Mouse (Mus musculus) MEL (cell line): ENCODE measurements around the gene Ankrd53. TPM values are rescaled to one million over a fixed set of nuclear protein-coding genes. Genes with fewer than 3 reads are reported as not detected.
"Not testable (repeated sequence)": the region's sequence is repeated elsewhere in the genome, so short reads cannot be mapped to it uniquely, and the experiment has no call there.

ENCODE experiments used
- DNase-seq: peaks from one replicate; pipeline ENCODE4 v3.0.0; 2011; ENCODE audit warnings: low read depth, low spot score
- H3K27ac ChIP-seq: 2 replicates; pipeline ENCODE4 v1.5.1; 2012; ENCODE audit warnings: low read depth, mild to moderate bottlenecking, control low read depth, low read length, moderate library complexity; ENCODE audit not compliant: control insufficient read depth
- H3K27me3 ChIP-seq, 2 experiments: fragments of 150-350 bp in 1 of 2; sonication (generic) in 1 of 2; 2 replicates each; pipeline ENCODE4 v1.6.1; 2012; ENCODE audit warnings: low read length in 2 of 2, mild to moderate bottlenecking in 2 of 2, improper control_type of control experiment in 1 of 2, moderate library complexity in 1 of 2; ENCODE audit not compliant: insufficient read depth in 2 of 2, control insufficient read depth in 1 of 2
- H3K36me3 ChIP-seq, 2 experiments: 2 replicates each; pipeline ENCODE4 v1.6.1; 2012 to 2014; ENCODE audit warnings: low read length in 2 of 2, improper control_type of control experiment in 1 of 2, inconsistent platforms in 1 of 2, mild to moderate bottlenecking in 1 of 2; ENCODE audit not compliant: insufficient read depth in 2 of 2, control insufficient read depth in 1 of 2
- H3K4me1 ChIP-seq, 2 experiments: fragments of 150-350 bp in 1 of 2; sonication (generic) in 1 of 2; 2 replicates each; pipeline ENCODE4 v1.6.1; 2012; ENCODE audit warnings: low read length in 2 of 2, improper control_type of control experiment in 1 of 2, mild to moderate bottlenecking in 1 of 2; ENCODE audit not compliant: insufficient read depth in 2 of 2, control insufficient read depth in 1 of 2
- H3K4me3 ChIP-seq, 2 experiments: fragments of 150-350 bp in 1 of 2; sonication (generic) in 1 of 2; 2 replicates each; pipeline ENCODE4 v1.5.1; 2012; ENCODE audit warnings: low read depth in 2 of 2, low read length in 2 of 2, mild to moderate bottlenecking in 2 of 2, moderate library complexity in 2 of 2, control low read depth in 1 of 2, improper control_type of control experiment in 1 of 2; ENCODE audit not compliant: control insufficient read depth in 1 of 2, insufficient read depth in 1 of 2
- H3K79me2 ChIP-seq: 2 replicates; pipeline ENCODE4 v1.6.1; 2012; ENCODE audit warnings: mild to moderate bottlenecking, low read length, moderate library complexity; ENCODE audit not compliant: control insufficient read depth, poor library complexity, insufficient read depth
- H3K9ac ChIP-seq: 2 replicates; pipeline ENCODE4 v1.6.1; 2012; ENCODE audit warnings: low read depth, mild to moderate bottlenecking, control low read depth, low read length, moderate library complexity; ENCODE audit not compliant: control insufficient read depth, poor library complexity, severe bottlenecking
- H3K9me3 ChIP-seq: fragments of 150-350 bp; sonication (generic); replicated peaks from 2 replicates; pipeline ENCODE4 v1.6.1; 2012; ENCODE audit warnings: mild to moderate bottlenecking, low read length, improper control_type of control experiment, moderate library complexity; ENCODE audit not compliant: insufficient read depth
- CHD1 ChIP-seq: IDR thresholded peaks from 2 replicates; pipeline ENCODE4 v1.6.1; 2012; ENCODE audit warnings: low read depth, mild to moderate bottlenecking, inconsistent platforms, low read length, improper control_type of control experiment
- EP300 ChIP-seq, 2 experiments: IDR thresholded peaks; 2 replicates each; pipeline ENCODE4 v1.6.1; 2011; ENCODE audit warnings: improper control_type of control experiment in 2 of 2, low read length in 2 of 2, low read depth in 1 of 2, mild to moderate bottlenecking in 1 of 2
- ETS1 ChIP-seq: IDR thresholded peaks from 2 replicates; pipeline ENCODE4 v1.6.1; 2012; ENCODE audit warnings: low read depth, mild to moderate bottlenecking, inconsistent platforms, low read length, improper control_type of control experiment, moderate library complexity
- GATA1 ChIP-seq: IDR thresholded peaks from 2 replicates; pipeline ENCODE4 v1.6.1; 2011; ENCODE audit warnings: low read depth, low read length, improper control_type of control experiment
- HCFC1 ChIP-seq: IDR thresholded peaks from 2 replicates; pipeline ENCODE4 v1.6.1; 2012; ENCODE audit warnings: low read depth, mild to moderate bottlenecking, inconsistent platforms, low read length, improper control_type of control experiment, moderate library complexity
- MAX ChIP-seq: IDR thresholded peaks from 2 replicates; pipeline ENCODE4 v1.6.1; 2011; ENCODE audit warnings: low read length, improper control_type of control experiment
- MAZ ChIP-seq: IDR thresholded peaks from 2 replicates; pipeline ENCODE4 v1.6.1; 2012; ENCODE audit warnings: low read depth, mild to moderate bottlenecking, inconsistent platforms, low read length, improper control_type of control experiment
- MEF2A ChIP-seq: IDR thresholded peaks from 2 replicates; pipeline ENCODE4 v1.6.1; 2014; ENCODE audit warnings: low read depth, mild to moderate bottlenecking, inconsistent platforms, low read length, improper control_type of control experiment; ENCODE audit not compliant: poor library complexity, insufficient replicate concordance, severe bottlenecking; ENCODE audit errors: extremely low read depth
- MXI1 ChIP-seq: IDR thresholded peaks from 2 replicates; pipeline ENCODE4 v1.6.1; 2011; ENCODE audit warnings: mild to moderate bottlenecking, low read depth, low read length, improper control_type of control experiment
- MYB ChIP-seq: IDR thresholded peaks from 2 replicates; pipeline ENCODE4 v1.6.1; 2011; ENCODE audit warnings: mild to moderate bottlenecking, low read depth, low read length, improper control_type of control experiment
- POLR2A ChIP-seq, 2 experiments: IDR thresholded peaks; 2 replicates each; pipeline ENCODE4 v1.6.1; 2011 to 2012; ENCODE audit warnings: low read length in 2 of 2, mild to moderate bottlenecking in 2 of 2, control low read depth in 1 of 2, improper control_type of control experiment in 1 of 2, low read depth in 1 of 2, moderate library complexity in 1 of 2; ENCODE audit not compliant: control insufficient read depth in 1 of 2, insufficient read depth in 1 of 2, poor library complexity in 1 of 2
- RCOR1 ChIP-seq: IDR thresholded peaks from 2 replicates; pipeline ENCODE4 v1.6.1; 2012; ENCODE audit warnings: low read depth, mild to moderate bottlenecking, inconsistent platforms, low read length, improper control_type of control experiment
- TCF12 ChIP-seq: IDR thresholded peaks from 2 replicates; pipeline ENCODE4 v1.6.1; 2014; ENCODE audit warnings: low read depth, mild to moderate bottlenecking, inconsistent platforms, low read length, improper control_type of control experiment, moderate library complexity
- USF2 ChIP-seq, 2 experiments: IDR thresholded peaks; 2 replicates each; pipeline ENCODE4 v1.6.1; 2011 to 2012; ENCODE audit warnings: improper control_type of control experiment in 2 of 2, low read length in 2 of 2, borderline replicate concordance in 1 of 2, inconsistent platforms in 1 of 2, low read depth in 1 of 2, mild to moderate bottlenecking in 1 of 2; ENCODE audit not compliant: insufficient read depth in 1 of 2
- ZC3H11A ChIP-seq: IDR thresholded peaks from 2 replicates; pipeline ENCODE4 v1.6.1; 2012; ENCODE audit warnings: low read depth, mild to moderate bottlenecking, inconsistent platforms, low read length, improper control_type of control experiment
- ZKSCAN1 ChIP-seq: IDR thresholded peaks from 2 replicates; pipeline ENCODE4 v1.6.1; 2012; ENCODE audit warnings: low read depth, mild to moderate bottlenecking, inconsistent platforms, low read length, improper control_type of control experiment, moderate library complexity
- ZNF384 ChIP-seq: IDR thresholded peaks from 2 replicates; pipeline ENCODE4 v1.6.1; 2012; ENCODE audit warnings: low read depth, mild to moderate bottlenecking, inconsistent platforms, low read length, improper control_type of control experiment
- polyA plus RNA-seq, 2 experiments: library from polyadenylated mRNA; stranded (reverse) in 1 of 2; unstranded in 1 of 2; fragments of >175 nt in 1 of 2; fragments of >200 nt in 1 of 2; gene quantifications; 2 replicates each; pipeline versions ENCODE4 v1.2.1 to v1.2.4; 2012; ENCODE audit warnings: low replicate concordance in 2 of 2, low read depth in 1 of 2; ENCODE audit not compliant: insufficient read length in 2 of 2, insufficient read depth in 1 of 2, missing spikeins in 1 of 2
- total RNA-seq: library from RNA; depleted of rRNA; stranded (reverse); fragments of 300-350 nt; gene quantifications from 2 replicates; pipeline ENCODE4 v1.2.3, GENCODE M21; 2012

The Ankrd53 gene
- total and polyA plus RNA-seq, 3 experiments = 0.67 TPM; not detected in 2

- TF ChIP-seq ZNF384 = peak; percentile 84
- H3K4me3 ChIP-seq, DNase-seq, H3K27me3 ChIP-seq, H3K9me3 ChIP-seq, H3K79me2 ChIP-seq, H3K27ac ChIP-seq: not testable (repeated sequence)
- peak overlapping the region; percentile 1 for H3K9ac ChIP-seq
- peaks cover 0 to 20% of the 10 kb centered on the region in 2 experiments; a peak in 2 of 4 replicates for H3K36me3 ChIP-seq
- H3K4me1 ChIP-seq = peaks cover 6 to 24% of the 10 kb centered on the region in 2 experiments
These were observed 28.1 kb downstream of the Ankrd53 start for GRCm38 (mm10) chr6:83790533-83790932.

- H3K36me3 ChIP-seq = peaks cover 0 to 20% of the 10 kb centered on the region in 2 experiments; a peak in 2 of 4 replicates
- H3K27me3 ChIP-seq = peaks cover 0 to 5% of the 10 kb centered on the region in 2 experiments; a peak in 1 of 4 replicates
- H3K4me3 ChIP-seq = no peak overlapping the region; a peak in 1 of 4 replicates
- H3K4me1 ChIP-seq = peaks cover 6 to 24% of the 10 kb centered on the region in 2 experiments
- H3K79me2 ChIP-seq = no peaks in the 10 kb centered on the region; the same call in 1 of the 2 replicates
- peak overlapping the region; percentile 30; the same call in 1 of the 2 replicates for H3K27ac ChIP-seq
- H3K9ac ChIP-seq = no peak overlapping the region; the same call in 1 of the 2 replicates
- TF ChIP-seq MXI1 (no peak), POLR2A (IDR thresholded peaks at IDR 0.05; ENCODE audit: control insufficient read depth in 1 of 2, insufficient read depth in 1 of 2, low read depth in 1 of 2, low read length in 2 of 2, poor library complexity in 1 of 2) (no peak), MAX (no peak), ZKSCAN1 (no peak), TCF12 (peak; percentile 55), USF2 (IDR thresholded peaks at IDR 0.05; ENCODE audit: borderline replicate concordance in 1 of 2, insufficient read depth in 1 of 2, low read depth in 1 of 2, low read length in 2 of 2) (no peak), ZC3H11A (no peak), RCOR1 (peak; percentile 60), GATA1 (peak; percentile 84), ZNF384 (no peak), MEF2A (no peak), EP300 (IDR thresholded peaks at IDR 0.05; ENCODE audit: low read depth in 1 of 2, low read length in 2 of 2) (peak; percentile 42 to 72; a peak in 3 of 4 replicates), HCFC1 (no peak), CHD1 (no peak), MYB (no peak), MAZ (0 out of 2 replicates have a peak, but pooled peaks have one; percentile 45), ETS1 (peak; percentile 73)
- TF ChIP-seq, all 39 proteins: peak for 6
- peak; percentile 59 for DNase-seq
- no peaks in the 10 kb centered on the region for H3K9me3 ChIP-seq
These were observed 28.9 kb downstream of the Ankrd53 start for GRCm38 (mm10) chr6:83791251-83791890.
